Mouse (Mus musculus): ENCODE results near the gene Lcn11. TPM values are rescaled to one million over a fixed set of nuclear protein-coding genes. Genes with fewer than 3 reads are reported as not detected.
"Not testable (repeated sequence)": the region's sequence is repeated elsewhere in the genome, so short reads cannot be mapped to it uniquely, and the experiment has no call there.

The Lcn11 gene
- polyA plus RNA-seq (2015; fragmentation: Nextera tagmentation; extraction: Ambion mirVana), result not detected in 2 replicates

- H3K27ac ChIP-seq (ENCODE audit: low read depth, low read length), result no peak within 1 kb of the TSS
- H3K9ac ChIP-seq (ENCODE audit: low read depth, low read length), result no peak within 1 kb of the TSS
- H3K27me3 ChIP-seq (replicated peaks; ENCODE audit: control insufficient read depth, insufficient read depth, low read length), result no peaks in the 10 kb centered on the region
- no peak within 1 kb of the TSS for H3K4me3 ChIP-seq (ENCODE audit: low read depth, low read length)
- no peaks in the 10 kb centered on the region for H3K9me3 ChIP-seq (ENCODE audit: control insufficient read depth)
- H3K4me2 ChIP-seq (replicated peaks; ENCODE audit: low read depth), result no peak within 1 kb of the TSS
- ATAC-seq, result no peak
- TF ChIP-seq CTCF (IDR thresholded peaks at IDR 0.05; ENCODE audit: low read depth), result no peak
- H3K36me3 ChIP-seq (ENCODE audit: control insufficient read depth, insufficient read depth), result no peaks in the 10 kb centered on the region
- 81% methylated on average over 1 of the region's 1 CpGs for WGBS
- H3K4me1 ChIP-seq (replicated peaks; ENCODE audit: control insufficient read depth, insufficient read depth, low read length), result no peaks in the 10 kb centered on the region
Observed at GRCm38 (mm10) chr2:25776717-25777116, at the start of gene Lcn11. Gene Lcn11 (plus strand): TSS chr2:25777017.

DNA sequence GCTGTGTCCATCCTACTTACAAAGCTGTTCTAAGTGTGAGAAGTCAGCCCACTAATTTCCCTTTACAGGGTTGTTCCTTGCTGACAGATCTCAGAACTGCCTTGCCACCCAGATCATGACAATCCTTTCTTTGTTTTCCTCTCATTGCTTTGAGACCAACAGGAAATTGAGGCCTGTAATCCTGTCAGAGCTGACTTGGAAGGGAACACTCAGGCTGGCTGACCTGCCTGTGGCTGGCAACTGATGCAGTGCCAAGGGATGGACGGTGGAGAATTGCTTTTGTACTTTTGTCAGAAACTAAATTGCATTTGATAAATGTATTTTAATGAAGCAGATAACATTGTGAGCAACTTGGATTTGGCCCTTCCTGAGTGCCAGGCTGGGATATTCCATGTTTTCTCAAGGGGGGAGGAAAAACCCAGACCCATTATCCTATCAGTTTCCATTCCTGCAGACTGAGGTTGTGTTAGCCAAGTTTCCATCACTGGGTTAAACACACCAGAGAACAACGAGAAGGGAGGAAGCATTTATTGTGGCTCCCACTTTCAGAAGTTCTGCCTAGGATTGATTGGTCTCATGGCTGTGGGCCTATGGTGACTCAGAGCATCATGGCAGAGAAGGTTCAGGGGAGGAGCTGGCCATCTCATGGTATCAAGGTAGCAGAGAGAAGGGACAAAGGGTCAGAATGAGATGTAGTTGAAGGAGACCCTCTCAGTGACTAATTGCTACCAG is 43.5 kb upstream of the Lcn11 start:
- H3K4me1 ChIP-seq (replicated peaks; ENCODE audit: control insufficient read depth, insufficient read depth, low read length), result no peaks in the 10 kb centered on the region
- no peak for TF ChIP-seq CTCF (IDR thresholded peaks at IDR 0.05; ENCODE audit: low read depth)
- no peak for ATAC-seq
- H3K9me3 ChIP-seq (ENCODE audit: control insufficient read depth), result no peaks in the 10 kb centered on the region
- no peak overlapping the region for H3K4me2 ChIP-seq (replicated peaks; ENCODE audit: low read depth)
- no peaks in the 10 kb centered on the region for H3K27me3 ChIP-seq (replicated peaks; ENCODE audit: control insufficient read depth, insufficient read depth, low read length)
- no peak overlapping the region for H3K9ac ChIP-seq (ENCODE audit: low read depth, low read length)
- H3K36me3 ChIP-seq (ENCODE audit: control insufficient read depth, insufficient read depth), result no peaks in the 10 kb centered on the region
- H3K4me3 ChIP-seq (ENCODE audit: low read depth, low read length), result no peak overlapping the region
- WGBS, result 62% methylated on average over 2 of the region's 2 CpGs
- no peak overlapping the region for H3K27ac ChIP-seq (ENCODE audit: low read depth, low read length)

- not testable (repeated sequence) for H3K9me3 ChIP-seq (ENCODE audit: control insufficient read depth); H3K27ac ChIP-seq (ENCODE audit: low read depth, low read length); H3K4me3 ChIP-seq (ENCODE audit: low read depth, low read length); H3K4me1 ChIP-seq (replicated peaks; ENCODE audit: control insufficient read depth, insufficient read depth, low read length); ATAC-seq; H3K9ac ChIP-seq (ENCODE audit: low read depth, low read length); H3K27me3 ChIP-seq (replicated peaks; ENCODE audit: control insufficient read depth, insufficient read depth, low read length); H3K4me2 ChIP-seq (replicated peaks; ENCODE audit: low read depth); H3K36me3 ChIP-seq (ENCODE audit: control insufficient read depth, insufficient read depth)
- WGBS, result 59% methylated on average over 3 of the region's 3 CpGs
Observed at GRCm38 (mm10) chr2:25736709-25737108, 40.1 kb upstream of the Lcn11 start, which contains the start of gene Obp2b. Gene Obp2b (plus strand): TSS chr2:25737009.

GRCm38 (mm10) chr2:25741671-25742070 is 35.1 kb upstream of the Lcn11 start:
- no peaks in the 10 kb centered on the region for H3K4me1 ChIP-seq (replicated peaks; ENCODE audit: control insufficient read depth, insufficient read depth, low read length)
- no peaks in the 10 kb centered on the region for H3K36me3 ChIP-seq (ENCODE audit: control insufficient read depth, insufficient read depth)
- no peak for TF ChIP-seq CTCF (IDR thresholded peaks at IDR 0.05; ENCODE audit: low read depth)
- H3K27me3 ChIP-seq (replicated peaks; ENCODE audit: control insufficient read depth, insufficient read depth, low read length), result no peaks in the 10 kb centered on the region
- H3K4me3 ChIP-seq (ENCODE audit: low read depth, low read length), result no peak overlapping the region
- no peak overlapping the region for H3K9ac ChIP-seq (ENCODE audit: low read depth, low read length)
- no peaks in the 10 kb centered on the region for H3K9me3 ChIP-seq (ENCODE audit: control insufficient read depth)
- no peak overlapping the region for H3K4me2 ChIP-seq (replicated peaks; ENCODE audit: low read depth)
- H3K27ac ChIP-seq (ENCODE audit: low read depth, low read length), result no peak overlapping the region
- WGBS, result 53% methylated on average over 1 of the region's 1 CpGs
- no peak for ATAC-seq

DNA sequence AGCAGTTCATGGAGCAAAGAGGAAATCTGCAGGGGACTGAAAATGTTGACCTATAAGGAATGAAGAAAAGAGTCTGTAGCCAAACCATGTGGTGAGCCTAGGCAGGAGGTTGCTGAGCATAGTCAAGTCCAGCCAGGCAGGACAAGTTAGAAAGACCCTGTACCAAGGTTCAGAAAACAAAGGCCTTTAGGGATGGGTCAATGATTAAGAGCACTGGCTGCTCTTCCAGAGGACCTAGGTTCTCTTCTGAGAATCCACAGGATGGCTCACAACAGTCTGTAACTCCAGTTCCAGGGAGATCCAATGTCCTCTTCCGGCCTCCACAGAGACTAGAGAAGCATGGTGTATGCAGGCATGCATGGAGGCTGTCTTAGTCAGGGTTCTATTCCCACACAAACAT is 22.6 kb upstream of the Lcn11 start:
- no peaks in the 10 kb centered on the region for H3K9me3 ChIP-seq (ENCODE audit: control insufficient read depth)
- H3K4me2 ChIP-seq (replicated peaks; ENCODE audit: low read depth), result no peak overlapping the region
- no peak overlapping the region for H3K4me3 ChIP-seq (ENCODE audit: low read depth, low read length)
- H3K27me3 ChIP-seq (replicated peaks; ENCODE audit: control insufficient read depth, insufficient read depth, low read length), result no peaks in the 10 kb centered on the region
- WGBS, result 93% methylated on average over 1 of the region's 1 CpGs
- H3K27ac ChIP-seq (ENCODE audit: low read depth, low read length), result no peak overlapping the region
- no peak for ATAC-seq
- no peak overlapping the region for H3K9ac ChIP-seq (ENCODE audit: low read depth, low read length)
- no peak for TF ChIP-seq CTCF (IDR thresholded peaks at IDR 0.05; ENCODE audit: low read depth)
- no peaks in the 10 kb centered on the region for H3K4me1 ChIP-seq (replicated peaks; ENCODE audit: control insufficient read depth, insufficient read depth, low read length)
- H3K36me3 ChIP-seq (ENCODE audit: control insufficient read depth, insufficient read depth), result no peaks in the 10 kb centered on the region

DNA sequence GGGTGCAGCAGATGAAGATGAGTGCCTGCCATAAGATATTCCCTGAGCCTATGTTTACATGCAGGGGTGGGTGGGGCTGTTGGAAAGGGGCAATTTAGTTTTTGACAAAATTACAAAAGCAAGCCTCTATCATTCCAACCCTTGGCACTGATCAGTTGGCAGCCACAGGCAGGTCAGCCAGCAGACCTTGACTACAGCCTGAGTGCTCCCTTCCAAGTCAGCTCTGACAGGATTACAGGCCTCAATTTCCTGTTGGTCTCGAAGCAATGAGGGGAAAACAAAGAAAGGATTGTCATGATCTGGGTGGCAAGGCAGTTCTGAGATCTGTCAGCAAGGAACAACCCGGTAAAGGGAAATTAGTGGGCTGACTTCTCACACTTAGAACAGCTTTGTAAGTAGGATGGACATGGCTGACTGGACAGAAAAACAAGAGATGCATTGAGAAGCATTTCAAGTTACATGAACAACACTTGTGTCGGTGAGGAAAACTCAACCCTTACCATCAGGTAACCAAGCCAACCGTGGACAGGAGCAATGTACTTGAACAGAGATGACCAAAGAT is 18.7 kb upstream of the Lcn11 start:
- H3K27me3 ChIP-seq (replicated peaks; ENCODE audit: control insufficient read depth, insufficient read depth, low read length), result no peaks in the 10 kb centered on the region
- H3K9me3 ChIP-seq (ENCODE audit: control insufficient read depth), result no peaks in the 10 kb centered on the region
- no peak for ATAC-seq
- H3K9ac ChIP-seq (ENCODE audit: low read depth, low read length), result no peak overlapping the region
- H3K4me2 ChIP-seq (replicated peaks; ENCODE audit: low read depth), result no peak overlapping the region
- no peaks in the 10 kb centered on the region for H3K4me1 ChIP-seq (replicated peaks; ENCODE audit: control insufficient read depth, insufficient read depth, low read length)
- no peaks in the 10 kb centered on the region for H3K36me3 ChIP-seq (ENCODE audit: control insufficient read depth, insufficient read depth)
- H3K27ac ChIP-seq (ENCODE audit: low read depth, low read length), result no peak overlapping the region
- H3K4me3 ChIP-seq (ENCODE audit: low read depth, low read length), result no peak overlapping the region
- TF ChIP-seq CTCF (IDR thresholded peaks at IDR 0.05; ENCODE audit: low read depth), result no peak
- WGBS, result 63% methylated on average over 4 of the region's 4 CpGs
